11 mouse cellular contexts compared by ENCODE assay signal in genomic region chr14:121285379-121286120, GRCm38 (mm10).
A peak's percentile ranks its signal among the peaks of the same experiment; 100 is the strongest.
DNase-seq lines count a peak whose midpoint lies in the region; ATAC-seq and TF ChIP-seq lines count a peak whose summit lies in the region.
"Had no signal": no experiment of that assay in that cellular context is flagged by ENCODE, and none has a peak within 500 bp of the region (broad histone marks: within the 10 kb centered on the region; RNA-seq: fewer than 3 reads in every experiment).

No protein-coding gene starts in this region.

- H3K79me2 ChIP-seq in heart, adult 2 months (replicated peaks; ENCODE audit: control insufficient read depth, insufficient read depth, low read length), result no peaks in the 10 kb centered on the region

- no peak overlapping the region for H3K4me2 ChIP-seq in liver, postnatal 0 days (ENCODE audit: low read depth, low read length)

- no peak for TF ChIP-seq POLR2A in heart, adult 2 months (IDR thresholded peaks at IDR 0.05; ENCODE audit: insufficient read depth, low read depth, low read length)
- no peak for TF ChIP-seq POLR2A in brain, embryonic 14.5 days (IDR thresholded peaks at IDR 0.05; ENCODE audit: borderline replicate concordance, extremely low read depth, insufficient read depth, insufficient read length, poor library complexity, severe bottlenecking)

- WGBS in heart, adult 2 months, result 91% methylated on average over 14 of the region's 14 CpGs
- 91% methylated on average over 14 of the region's 14 CpGs for whole genome bisulfite sequencing in liver, postnatal 0 days (ENCODE audit: insufficient replicate concordance)

- no peak for DNase-seq in heart, adult 2 months
- no peak for DNase-seq in heart, adult 9 months (ENCODE audit: low spot score in 2 of 2)
- DNase-seq in liver, postnatal 0 days, result no peak
- DNase-seq in liver, result no peak
- DNase-seq in NIH3T3 (ENCODE audit: low read depth), result peak; percentile 38
- no peak for DNase-seq in brain, embryonic 14.5 days (ENCODE audit: low read depth)
- no peak for DNase-seq in spleen, postnatal 14 days (ENCODE audit: low spot score in 2 of 2)
- DNase-seq: kidney, adult 8-10 months; layer of hippocampus, adult 9-11 months; right cerebral cortex, adult 18-20 months had no signal

- H3K27me3 ChIP-seq in heart, adult 2 months (ENCODE audit: control insufficient read depth, insufficient read depth, low read length), result no peaks in the 10 kb centered on the region
- H3K27me3 ChIP-seq in liver, postnatal 0 days (ENCODE audit: insufficient read depth, low read length), result no peaks in the 10 kb centered on the region

- H3K4me3 ChIP-seq in heart, adult 2 months, result no peak overlapping the region
- H3K4me3 ChIP-seq in liver, postnatal 0 days (ENCODE audit: low read depth, low read length), result no peak overlapping the region

- H3K9ac ChIP-seq in heart, adult 2 months (ENCODE audit: low read depth, low read length), result no peak overlapping the region
- H3K9ac ChIP-seq in liver, postnatal 0 days (replicated peaks), result no peak overlapping the region

- intact Hi-C loops in heart, adult 2 months (cut with DNase I), result no loop called here

- no peaks in the 10 kb centered on the region for H3K36me3 ChIP-seq in heart, adult 2 months (ENCODE audit: control insufficient read depth, insufficient read depth, low read length)
- peaks cover 65% of the 10 kb centered on the region for H3K36me3 ChIP-seq in liver, postnatal 0 days (replicated peaks; ENCODE audit: insufficient read depth, low read length)

- TF ChIP-seq EP300 in heart, adult 2 months (IDR thresholded peaks at IDR 0.05; ENCODE audit: insufficient read depth, low read depth, low read length), result no peak
- TF ChIP-seq EP300 in liver, postnatal 0 days (IDR thresholded peaks at IDR 0.05; ENCODE audit: low read depth), result no peak

- no peak overlapping the region for H3K27ac ChIP-seq in heart, adult 2 months
- no peak overlapping the region for H3K27ac ChIP-seq in liver, postnatal 0 days (ENCODE audit: low read depth)

- ATAC-seq in liver, postnatal 0 days, result no peak
- ATAC-seq: midbrain, embryonic 16.5 days had no signal

- H3K9me3 ChIP-seq in liver, postnatal 0 days (ENCODE audit: low read length), result no peaks in the 10 kb centered on the region

- peaks cover 3% of the 10 kb centered on the region; the same call in 1 of the 2 replicates for H3K4me1 ChIP-seq in heart, adult 2 months (ENCODE audit: control insufficient read depth, insufficient read depth, low read length)
- H3K4me1 ChIP-seq in liver, postnatal 0 days (ENCODE audit: insufficient read depth), result no peaks in the 10 kb centered on the region

- peak; percentile 64 for TF ChIP-seq CTCF in heart, adult 2 months (IDR thresholded peaks at IDR 0.05)
- peak; percentile 34 for TF ChIP-seq CTCF in liver, postnatal 0 days (IDR thresholded peaks at IDR 0.05; ENCODE audit: low read depth)
- peak; percentile 5; the same call in 1 of the 2 replicates for TF ChIP-seq CTCF in brain, embryonic 14.5 days (IDR thresholded peaks at IDR 0.05; ENCODE audit: borderline replicate concordance, extremely low read depth, insufficient read depth, insufficient read length)

Comparison
In these comparisons a context has a peak if more than half of its experiments do, and no peak if none do; other contexts are left out.
1. CTCF ChIP-seq: peak in every context shown above with its lines; median percentile 64 in heart, adult 2 months; 34 in liver, postnatal 0 days; 5 in brain, embryonic 14.5 days.